Mouse (Mus musculus) embryonic fibroblast, embryonic 13.5 days (primary cell): ENCODE results near the gene Osbpl10.

Experiments
- CTCF ChIP-seq: IDR thresholded peaks from 2 replicates; pipeline ENCODE4 v1.5.1; 2011; ENCODE audit warnings: mild to moderate bottlenecking, control low read depth, low read length, moderate library complexity, borderline replicate concordance; ENCODE audit not compliant: insufficient read depth
- POLR2A ChIP-seq: IDR thresholded peaks from 2 replicates; pipeline ENCODE4 v1.6.1; 2011; ENCODE audit warnings: low read depth, mild to moderate bottlenecking, control low read depth, low read length, moderate library complexity

DNA sequence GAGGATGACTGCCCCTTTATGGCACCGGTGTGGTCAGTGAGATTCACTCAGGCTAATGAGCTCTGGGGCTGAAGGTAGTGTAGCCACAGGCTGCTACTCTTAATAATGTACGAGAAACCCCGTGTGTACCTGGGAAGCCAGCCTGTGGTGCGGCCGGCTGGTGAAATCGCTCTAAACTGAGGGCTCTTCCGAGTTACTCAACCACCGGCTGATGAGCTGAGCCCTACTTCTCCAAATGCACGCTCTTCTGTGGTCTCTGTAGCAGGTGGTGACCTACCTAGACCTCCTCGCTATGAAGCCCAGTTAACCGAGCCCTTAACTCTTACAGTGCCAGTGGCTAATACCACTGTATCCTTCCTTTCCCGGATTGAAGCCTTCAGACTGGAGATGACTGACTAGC, 34.0 kb downstream of the Osbpl10 start:
- TF ChIP-seq CTCF (no peak), POLR2A (no peak)
